Mouse (Mus musculus): ENCODE measurements at regions not wholly inside any gene's neighbourhood (a gene's known extent, or its start where the extent isn't known, plus 50 kb on each side); places are given as distances from the start of the nearest gene placed in this dataset.

DNA sequence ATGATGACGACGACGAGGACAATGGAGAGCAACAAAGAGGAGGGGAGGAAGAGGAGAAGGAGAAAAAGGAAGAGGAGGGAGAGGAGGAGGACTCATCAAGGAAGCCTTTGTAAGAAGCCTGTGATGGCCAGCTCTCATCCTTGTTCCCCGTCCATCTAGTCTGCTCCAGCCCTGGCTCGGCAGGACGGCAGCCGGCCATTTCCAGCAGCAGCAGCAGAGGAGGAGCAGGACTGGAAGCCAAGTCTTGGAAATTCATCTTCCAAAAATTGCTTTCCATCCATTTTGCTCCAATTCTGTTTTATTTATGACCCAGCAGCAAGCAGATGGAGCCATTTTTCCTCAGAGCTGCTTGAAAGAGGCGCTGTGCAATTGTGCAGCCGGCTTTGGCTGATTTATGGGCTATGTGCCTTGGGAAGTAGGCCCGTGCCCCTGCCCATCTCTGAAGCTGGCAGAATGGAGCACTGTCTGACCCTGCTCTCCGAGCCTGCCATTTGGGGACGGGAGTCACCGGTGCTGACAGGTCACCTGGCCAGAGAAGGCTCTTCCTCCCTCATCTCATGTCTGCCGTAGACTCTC, 231.2 kb upstream of the N4bp1 start:
- DNase-seq (ENCODE audit: low read depth) = no peak

DNA sequence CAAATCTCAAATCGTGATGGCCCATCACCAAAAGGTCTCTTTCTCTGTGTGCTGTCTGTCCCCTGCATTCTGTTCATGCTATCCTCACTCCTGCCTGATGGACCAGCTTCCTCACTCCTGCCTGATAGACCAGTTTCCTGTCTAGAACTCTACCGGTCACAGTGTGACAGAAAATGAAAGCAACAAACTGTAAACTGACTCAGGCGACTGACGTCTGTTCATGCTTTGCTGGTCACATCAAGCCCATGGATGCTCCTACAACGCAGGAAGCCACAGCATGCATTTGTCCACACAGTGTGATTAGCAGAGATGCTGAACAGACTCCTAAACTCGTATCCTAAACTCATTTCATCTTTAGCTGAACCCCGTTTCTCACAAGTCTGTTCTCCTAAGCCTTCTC, 227.3 kb upstream of the N4bp1 start:
- no peak for DNase-seq (ENCODE audit: low read depth)

DNA sequence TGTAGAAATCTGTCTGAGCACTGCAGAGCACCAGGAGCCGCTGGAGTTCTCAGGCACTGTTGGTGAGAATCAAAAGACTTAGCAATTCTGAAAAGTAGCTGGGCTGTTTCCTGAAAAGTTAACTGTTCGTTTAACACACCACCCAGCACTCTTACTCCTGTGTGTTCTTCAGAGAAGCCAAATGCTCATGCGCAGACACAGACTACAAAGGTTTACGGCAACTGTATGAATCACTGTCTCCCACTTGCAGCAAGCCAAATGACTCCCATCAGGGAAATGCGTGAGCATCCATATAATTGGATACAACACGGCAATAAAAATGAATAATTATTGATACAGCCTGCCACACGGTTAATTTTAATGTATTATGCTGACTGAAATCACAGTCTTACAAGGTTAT, 220.0 kb upstream of the N4bp1 start:
- DNase-seq (ENCODE audit: low read depth) = no peak

DNA sequence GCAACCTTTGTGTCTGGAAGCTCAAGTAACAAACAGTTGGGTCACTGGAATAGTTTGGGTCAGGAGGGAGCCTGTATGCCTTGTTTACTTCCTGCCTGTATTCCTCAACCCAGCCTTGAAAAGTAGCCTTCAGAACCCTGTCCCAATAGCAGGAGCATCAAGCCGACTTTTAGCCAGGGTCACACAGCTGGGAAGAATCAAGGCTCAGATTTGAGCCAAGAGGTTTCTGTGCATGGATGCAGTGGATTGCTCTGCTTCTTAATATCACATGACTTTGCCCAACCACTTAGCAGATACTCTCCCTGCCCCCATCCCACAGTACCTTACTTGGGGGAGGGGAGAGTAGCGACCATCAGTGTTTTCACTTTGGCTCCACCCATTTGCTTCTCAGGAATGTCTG, 210.2 kb upstream of the N4bp1 start:
- DNase-seq (ENCODE audit: low read depth) = no peak

DNA sequence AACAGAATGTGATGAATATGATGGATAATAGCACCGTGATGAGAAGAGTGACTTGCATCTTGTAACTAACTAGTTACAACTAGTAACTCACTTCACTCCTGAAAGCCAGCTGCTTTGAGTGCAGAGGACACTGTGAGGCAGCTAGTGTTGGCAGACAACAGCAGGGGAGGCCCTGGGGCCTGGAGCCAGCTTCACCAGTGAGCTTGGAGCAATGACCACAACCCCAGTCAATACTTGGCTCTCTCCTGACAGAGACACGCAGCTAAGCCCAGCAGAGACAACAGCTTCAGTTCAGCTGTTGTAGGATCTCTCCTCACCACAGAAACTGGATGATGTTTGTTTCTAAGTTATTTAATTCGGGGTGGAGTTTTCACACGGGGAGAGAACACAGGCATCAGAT, 209.6 kb upstream of the N4bp1 start:
- no peak for DNase-seq (ENCODE audit: low read depth)

DNA sequence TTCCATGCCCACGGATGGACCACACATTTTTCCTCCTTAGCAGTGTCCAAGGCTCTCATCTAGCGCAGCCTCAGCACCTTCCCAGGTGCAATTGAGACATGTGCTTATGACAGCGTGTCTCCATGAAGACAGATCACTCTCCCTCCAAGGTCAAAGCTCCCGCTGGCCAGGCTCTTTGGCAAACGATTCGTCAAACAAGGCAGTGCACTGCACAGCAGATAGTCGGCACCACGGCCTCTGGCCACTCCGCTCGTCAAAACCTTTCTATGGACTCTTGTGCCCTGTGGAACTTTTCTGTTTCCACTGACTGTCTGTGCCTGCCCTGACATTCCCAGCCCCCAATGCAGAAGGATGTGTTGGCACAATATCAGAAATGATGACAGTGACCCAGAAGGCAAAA, 208.7 kb upstream of the N4bp1 start:
- no peak for DNase-seq (ENCODE audit: low read depth)

DNA sequence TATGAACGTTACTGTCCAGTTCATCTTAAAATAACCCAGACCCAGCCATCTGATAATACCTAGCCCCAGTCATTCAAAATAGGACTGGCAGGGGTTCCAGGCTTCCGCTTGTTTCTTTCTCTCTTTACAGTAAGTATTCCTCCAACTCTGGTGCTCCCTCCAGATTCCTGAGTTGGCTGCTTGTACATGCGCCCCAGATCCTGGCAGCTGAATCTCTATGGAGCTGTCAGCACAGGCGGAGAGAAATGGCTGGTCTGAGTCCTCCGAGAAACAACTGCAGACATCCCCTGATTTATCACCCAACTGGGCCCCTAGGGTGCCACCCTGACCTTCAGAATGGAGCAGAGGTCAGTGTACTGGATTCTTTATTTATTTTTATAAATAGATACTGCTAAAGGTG, 208.0 kb upstream of the N4bp1 start:
- DNase-seq (ENCODE audit: low read depth) = no peak

DNA sequence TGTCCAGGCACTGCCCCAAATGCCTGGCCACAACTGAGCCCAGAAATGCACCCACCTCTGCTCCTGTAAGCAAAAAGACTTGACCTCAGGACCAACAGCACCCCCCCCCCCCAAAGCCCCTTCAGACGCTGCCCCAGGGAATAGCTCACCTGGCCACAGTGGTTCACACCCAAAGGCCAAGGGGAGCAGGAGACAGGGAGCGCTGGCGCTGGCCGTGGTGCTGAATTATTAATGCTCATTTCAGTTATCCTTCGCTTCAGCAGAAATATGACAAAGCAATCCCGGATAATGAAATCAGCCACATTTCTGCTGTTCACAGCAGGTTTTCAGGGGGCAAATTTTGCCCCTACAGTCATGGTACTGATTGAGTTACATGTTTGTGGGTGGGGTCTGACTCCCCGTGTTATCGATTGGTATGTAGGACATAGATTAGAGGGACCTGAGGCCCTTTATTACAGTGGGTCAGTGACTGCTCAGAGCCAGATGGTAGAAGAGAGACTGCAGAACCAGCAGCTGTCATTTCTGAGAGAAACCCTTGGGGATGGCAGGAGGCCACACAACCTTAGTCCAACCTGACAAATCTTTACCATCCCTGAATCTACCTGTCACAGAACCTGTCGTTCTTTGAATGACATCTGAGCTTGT, 202.5 kb upstream of the N4bp1 start:
- no peak for DNase-seq (ENCODE audit: low read depth)

DNA sequence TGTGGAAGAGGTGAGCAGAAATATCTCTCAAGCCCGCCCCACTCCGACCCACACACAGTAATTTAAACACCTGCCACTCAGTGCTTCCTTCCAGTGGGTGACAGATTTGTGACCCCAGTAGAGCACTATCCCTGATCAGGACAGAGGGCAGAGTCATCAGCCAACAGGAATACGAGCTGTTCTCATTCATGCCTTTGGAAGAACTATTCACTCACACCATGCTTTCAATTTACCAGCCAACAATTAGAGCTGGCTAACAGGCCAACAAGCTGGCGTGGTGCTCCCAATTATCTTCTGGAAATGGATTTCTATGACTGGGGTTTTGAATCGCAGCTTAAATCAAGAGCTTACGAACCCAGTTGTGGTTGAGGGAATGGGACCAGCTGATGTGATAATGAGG, 193.2 kb upstream of the N4bp1 start:
- DNase-seq (ENCODE audit: low read depth) = no peak

DNA sequence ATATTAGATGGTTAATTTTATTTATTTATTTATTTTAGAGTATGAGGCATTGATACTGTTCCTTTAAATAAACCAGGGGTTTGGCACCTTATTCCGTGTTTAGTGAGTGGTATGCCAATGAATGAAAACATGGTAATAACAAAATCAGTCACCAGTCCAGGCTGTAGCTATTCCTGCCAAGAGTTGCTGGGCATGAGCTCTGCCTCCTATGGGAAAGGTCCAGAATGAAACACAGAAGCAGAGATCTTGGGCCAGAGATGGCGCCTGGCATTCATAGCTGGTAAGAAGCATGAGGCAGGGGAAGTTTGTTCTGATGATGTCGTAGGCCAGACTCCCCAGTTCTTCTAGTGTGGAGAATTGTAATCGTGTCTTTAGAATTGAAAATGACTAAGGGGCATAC, 190.9 kb upstream of the N4bp1 start:
- DNase-seq (ENCODE audit: low read depth) = no peak

DNA sequence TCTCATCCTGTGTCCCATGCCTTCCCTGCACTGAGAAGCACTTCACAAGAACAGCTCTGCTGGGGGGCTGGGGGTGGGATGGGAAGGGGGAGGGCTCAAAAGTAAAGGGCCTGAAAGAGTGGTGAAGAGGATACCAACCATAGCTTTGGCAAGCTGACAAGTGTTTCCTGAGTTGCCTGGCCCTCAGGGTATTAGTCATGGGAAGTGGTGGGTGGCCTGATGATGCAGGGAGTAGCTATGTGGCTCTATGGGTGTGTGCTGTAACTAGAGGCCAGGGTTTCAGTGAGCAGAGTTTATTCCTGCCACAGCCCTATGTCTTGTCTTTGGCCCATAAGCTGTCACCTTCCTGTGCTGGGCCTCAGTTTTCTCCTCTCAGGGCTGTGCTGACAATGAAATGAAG, 186.2 kb upstream of the N4bp1 start:
- no peak for DNase-seq (ENCODE audit: low read depth)

DNA sequence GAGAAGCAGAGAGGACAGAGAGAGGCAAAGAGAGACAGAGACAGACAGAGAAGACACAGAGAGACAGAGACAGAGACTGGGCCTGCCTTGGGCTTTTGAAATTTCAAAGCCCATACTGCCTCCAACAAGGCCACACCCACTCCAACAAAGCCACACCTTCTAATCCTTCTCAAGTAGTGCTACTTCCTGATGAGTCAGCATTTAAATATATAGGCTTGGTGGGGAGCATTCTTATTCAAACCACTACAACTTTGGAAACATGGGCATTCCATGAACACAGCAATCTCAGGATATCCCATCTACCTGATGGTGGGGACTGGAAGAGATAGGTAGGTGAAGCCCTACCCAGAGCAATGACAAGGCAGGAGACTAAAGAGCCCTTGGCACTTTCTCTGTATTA, 182.0 kb upstream of the N4bp1 start:
- DNase-seq (ENCODE audit: low read depth) = no peak

DNA sequence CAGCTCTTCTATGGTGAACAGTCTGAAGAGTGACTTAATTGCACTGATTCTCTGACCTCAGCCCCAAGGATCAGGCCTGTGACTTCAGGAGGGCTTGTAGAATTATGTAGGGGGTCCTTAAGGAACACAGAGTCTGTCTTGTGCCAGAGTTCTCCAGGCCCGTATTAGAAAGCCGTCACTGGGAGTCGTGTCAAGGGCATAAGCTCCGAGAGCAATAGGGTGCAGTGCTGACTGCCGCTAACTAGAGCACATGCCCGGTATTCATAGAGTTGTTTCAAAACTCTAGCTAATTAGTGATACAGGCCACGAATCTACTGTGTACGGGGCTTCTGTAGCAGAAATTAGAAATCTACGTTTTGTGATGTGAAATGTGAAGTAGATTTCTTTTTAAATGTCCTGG, 179.7 kb upstream of the N4bp1 start:
- no peak for DNase-seq (ENCODE audit: low read depth)

DNA sequence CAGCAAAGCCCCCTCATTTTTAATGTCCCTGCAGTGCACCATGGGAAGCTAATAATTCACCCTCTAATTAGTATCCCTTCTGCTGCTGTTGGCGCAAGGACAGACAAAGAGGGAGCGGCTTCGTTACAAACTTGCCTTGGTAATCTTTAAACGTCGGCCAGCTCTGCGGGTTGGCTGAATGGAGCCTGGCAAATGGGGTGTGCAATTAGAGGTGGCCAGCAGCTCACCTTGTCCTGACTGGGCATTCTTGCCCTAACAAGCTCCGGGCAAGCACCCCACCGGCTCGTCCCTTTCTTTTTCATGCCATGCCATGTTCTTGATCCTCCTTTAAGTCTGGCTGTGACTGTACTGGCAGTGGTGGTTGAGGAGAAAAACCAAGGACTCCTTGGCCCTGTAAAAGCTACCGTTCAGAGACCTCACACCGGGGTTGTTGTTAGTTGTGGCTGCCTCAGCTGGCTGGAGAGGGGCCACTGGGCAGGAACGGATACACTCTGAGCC, 179.2 kb upstream of the N4bp1 start:
- DNase-seq (ENCODE audit: low read depth) = no peak

DNA sequence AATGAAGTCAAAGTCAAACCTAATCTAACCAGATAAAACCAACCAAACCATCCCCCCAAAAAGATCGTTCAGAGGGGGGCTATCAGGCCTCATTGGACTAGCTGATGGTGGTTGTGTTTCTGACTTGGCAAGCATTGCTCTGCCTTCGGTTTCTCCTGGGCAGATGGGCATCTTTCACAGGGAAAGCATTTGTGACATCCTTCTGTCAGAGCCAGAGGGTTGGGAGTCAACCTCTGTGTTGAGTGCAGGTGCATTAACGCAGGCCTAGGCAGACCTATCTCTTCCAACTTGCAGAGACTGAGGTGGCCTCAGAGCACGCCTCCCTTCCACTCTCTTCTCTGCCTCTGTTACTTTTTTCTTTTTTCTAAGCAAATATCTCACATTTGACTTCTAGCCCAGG, 178.5 kb upstream of the N4bp1 start:
- no peak for DNase-seq (ENCODE audit: low read depth)

DNA sequence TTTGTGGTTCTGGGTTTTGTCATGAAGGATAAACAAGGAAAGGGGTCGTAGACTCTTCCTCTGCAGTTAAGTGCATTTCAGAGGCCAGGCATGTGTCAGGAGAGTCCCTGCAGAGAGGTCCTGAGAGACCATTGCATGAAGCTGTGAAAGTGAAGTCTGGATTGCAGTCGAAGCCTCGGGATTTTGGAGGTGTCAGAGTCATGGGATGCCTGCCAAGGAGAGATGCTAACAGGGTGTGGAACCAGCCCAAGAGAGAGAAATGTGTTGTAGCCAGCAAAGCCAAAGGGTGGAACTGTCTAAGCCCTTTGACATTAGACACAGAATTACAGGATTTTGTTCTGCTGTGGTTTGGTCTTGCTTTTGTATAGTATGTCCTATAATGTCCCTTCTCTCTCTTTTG, 164.7 kb upstream of the N4bp1 start:
- DNase-seq (ENCODE audit: low read depth) = no peak

DNA sequence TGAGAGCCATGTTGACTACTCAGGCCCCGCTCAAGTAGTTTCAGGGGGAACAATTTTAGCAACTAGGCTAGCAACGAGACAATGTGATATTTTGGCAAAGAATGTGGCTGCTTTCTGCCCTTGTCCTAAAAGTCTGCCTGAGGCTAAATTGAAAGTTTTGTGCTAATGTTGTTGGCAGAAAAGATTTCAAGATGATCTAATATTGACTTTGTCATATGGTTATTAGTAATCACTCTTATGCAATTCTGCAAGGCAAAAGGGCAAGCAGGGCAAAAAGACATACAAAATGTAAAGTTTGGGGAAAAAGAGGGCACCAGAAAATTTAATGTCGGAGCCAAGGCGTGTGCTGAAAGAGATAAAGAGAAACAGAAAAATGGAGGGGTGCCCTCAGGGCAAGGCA, 164.1 kb upstream of the N4bp1 start:
- DNase-seq (ENCODE audit: low read depth) = no peak

DNA sequence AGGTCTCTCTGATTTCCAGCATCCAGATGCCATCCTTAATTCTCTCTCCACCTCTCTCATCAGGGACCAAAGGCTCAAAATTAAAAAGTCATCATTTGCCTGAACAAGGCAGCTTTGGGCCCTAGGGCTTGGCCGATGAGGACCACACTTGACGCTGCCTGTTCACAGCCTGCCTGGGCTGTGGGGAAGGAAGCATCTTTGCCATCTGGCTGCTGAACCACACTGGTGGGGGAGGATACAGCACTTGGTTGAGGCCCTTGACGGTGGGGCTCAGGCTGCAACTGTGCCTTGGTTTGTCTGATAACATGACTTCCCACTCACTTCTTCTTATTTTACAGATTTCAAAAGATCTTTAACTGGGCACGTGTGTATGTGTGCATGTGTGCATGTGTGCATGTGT, 161.5 kb upstream of the N4bp1 start:
- no peak for DNase-seq (ENCODE audit: low read depth)

DNA sequence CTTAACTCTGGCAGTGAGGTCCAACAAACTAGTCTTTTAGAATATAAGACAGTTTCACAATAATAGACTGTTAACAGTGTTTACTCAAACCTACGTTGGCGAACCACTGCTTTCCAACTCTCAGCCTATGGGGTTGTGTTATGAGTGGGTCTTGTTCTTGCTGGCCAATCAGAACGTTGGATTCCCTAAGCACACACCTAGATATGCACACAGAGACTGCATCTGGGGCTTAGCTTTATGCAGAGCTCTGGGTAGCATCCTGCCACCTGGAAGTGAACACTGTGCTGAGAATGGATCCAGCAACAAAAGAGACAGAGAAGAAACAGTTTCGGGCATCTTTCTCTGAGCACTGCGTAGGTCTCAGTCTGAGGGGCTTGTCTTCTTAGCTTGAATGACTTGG, 158.0 kb upstream of the N4bp1 start:
- no peak for DNase-seq (ENCODE audit: low read depth)

DNA sequence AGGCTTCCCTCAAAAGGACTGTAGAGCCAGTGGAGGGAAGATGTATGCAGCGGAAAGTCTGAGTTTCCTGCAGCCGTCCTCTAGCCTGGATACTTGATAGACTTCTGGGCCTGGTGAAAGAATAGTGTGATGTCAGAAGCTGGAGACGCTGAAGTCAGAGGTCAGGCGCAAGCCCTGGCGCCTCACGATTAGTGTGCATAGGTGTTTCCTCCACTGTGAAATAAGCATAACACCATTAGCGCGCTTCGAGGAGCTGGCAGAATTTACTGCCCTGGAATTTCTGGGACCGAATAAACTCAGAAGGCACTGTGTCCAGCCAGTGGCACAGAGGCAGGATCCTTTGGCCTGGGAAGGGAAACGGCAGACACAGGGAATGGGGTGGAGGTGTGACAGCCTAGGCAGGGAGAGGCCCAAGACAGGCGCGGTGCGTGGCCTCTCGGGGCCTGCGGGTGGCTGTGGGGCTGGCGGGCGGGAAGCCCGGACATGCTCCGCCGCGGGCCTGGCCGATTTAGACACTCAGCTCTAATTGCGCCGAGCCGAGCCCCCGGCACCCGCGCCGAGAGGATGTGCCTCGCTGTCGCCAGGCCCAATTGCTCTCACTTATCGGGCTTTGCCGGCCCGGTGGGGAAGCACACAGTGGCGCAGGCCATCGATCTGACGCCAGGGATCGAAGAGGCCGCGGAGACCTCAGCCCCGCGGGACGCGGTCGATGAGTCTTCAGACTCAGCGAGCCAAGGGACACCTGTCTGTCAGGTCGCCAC, 152.7 kb upstream of the N4bp1 start:
- DNase-seq (ENCODE audit: low read depth) = no peak

DNA sequence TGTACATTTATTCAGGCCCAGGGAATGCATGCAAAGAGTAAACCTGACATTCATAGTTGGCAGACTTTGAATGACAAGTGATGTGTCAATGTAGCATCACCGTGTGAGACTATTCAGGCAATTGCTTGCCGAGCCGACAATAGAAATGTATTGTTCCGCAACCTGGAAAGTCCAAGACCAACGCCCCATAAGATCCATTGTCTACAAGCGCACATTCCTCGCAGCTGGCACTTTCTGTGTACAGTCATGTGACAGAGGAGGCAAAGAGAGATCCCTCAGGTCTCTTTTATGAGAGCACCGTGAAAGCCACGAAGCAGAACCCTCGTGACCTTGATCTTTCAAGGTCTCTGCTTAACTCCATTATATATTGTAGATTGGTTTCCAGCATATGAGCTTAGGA, 150.9 kb upstream of the N4bp1 start:
- no peak for DNase-seq (ENCODE audit: low read depth)

DNA sequence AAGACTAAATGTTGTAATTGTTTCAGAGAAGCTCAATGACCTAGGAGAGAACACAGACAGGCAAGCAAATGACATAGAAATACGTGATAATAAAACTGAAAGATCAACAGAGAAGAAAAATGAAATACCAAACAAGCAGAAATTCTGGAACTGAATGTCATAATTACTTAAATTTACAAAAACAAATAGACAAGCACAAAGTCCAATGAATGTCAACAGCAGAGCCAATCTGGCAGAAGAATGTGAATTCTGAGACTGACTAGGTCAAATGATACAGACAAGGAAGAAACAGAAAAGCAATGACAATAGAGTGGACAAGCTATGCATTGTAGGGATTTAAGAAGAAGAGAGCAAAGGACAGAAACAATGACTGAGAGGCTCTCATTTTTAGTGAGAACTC, 143.1 kb upstream of the N4bp1 start:
- no peak for DNase-seq (ENCODE audit: low read depth)

DNA sequence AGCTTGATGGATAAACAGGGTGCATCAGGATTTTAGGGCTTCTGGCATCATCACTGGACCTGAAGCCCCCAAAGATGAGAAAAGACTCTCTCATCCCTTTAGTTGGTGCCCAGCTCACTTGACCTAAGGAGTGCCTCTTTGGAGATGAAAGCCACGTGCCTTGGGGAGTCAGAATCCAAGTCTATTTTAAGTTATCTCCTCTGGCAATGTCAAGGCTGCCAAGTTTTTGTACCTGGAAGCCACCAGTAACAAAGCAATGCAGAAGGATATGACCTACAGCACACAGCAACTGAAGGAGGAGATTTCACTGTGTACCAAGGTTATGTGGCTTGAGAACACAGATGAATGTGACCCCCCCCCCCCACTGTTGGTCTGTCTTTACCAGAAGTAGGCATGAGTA, 140.9 kb upstream of the N4bp1 start:
- no peak for DNase-seq (ENCODE audit: low read depth)

Data from gonadal fat pad, adult 2 months (tissue).